Mouse (Mus musculus) bone marrow macrophage, adult 2 months (primary cell): ENCODE measurements at regions not wholly inside any gene's neighbourhood (a gene's known extent, or its start where the extent isn't known, plus 50 kb on each side); places are given as distances from the start of the nearest gene placed in this dataset.

ENCODE experiments used
- H3K27ac ChIP-seq: 2 replicates; pipeline ENCODE4 v1.5.1; 2012; ENCODE audit warnings: low read depth, low read length; ENCODE audit not compliant: insufficient read depth
- H3K4me1 ChIP-seq: 2 replicates; pipeline ENCODE4 v1.6.1; 2012; ENCODE audit warnings: low read length; ENCODE audit not compliant: control insufficient read depth, insufficient read depth
- H3K4me3 ChIP-seq: 2 replicates; pipeline ENCODE4 v1.5.1; 2012; ENCODE audit warnings: mild to moderate bottlenecking, low read length, moderate library complexity; ENCODE audit not compliant: insufficient read depth
- CTCF ChIP-seq: IDR thresholded peaks from 2 replicates; pipeline ENCODE4 v1.5.1; 2012; ENCODE audit warnings: low read depth, mild to moderate bottlenecking, low read length, moderate library complexity
- POLR2A ChIP-seq: IDR thresholded peaks from 2 replicates; pipeline ENCODE4 v1.6.1; 2012; ENCODE audit warnings: mild to moderate bottlenecking, low read depth, low read length, borderline replicate concordance

DNA sequence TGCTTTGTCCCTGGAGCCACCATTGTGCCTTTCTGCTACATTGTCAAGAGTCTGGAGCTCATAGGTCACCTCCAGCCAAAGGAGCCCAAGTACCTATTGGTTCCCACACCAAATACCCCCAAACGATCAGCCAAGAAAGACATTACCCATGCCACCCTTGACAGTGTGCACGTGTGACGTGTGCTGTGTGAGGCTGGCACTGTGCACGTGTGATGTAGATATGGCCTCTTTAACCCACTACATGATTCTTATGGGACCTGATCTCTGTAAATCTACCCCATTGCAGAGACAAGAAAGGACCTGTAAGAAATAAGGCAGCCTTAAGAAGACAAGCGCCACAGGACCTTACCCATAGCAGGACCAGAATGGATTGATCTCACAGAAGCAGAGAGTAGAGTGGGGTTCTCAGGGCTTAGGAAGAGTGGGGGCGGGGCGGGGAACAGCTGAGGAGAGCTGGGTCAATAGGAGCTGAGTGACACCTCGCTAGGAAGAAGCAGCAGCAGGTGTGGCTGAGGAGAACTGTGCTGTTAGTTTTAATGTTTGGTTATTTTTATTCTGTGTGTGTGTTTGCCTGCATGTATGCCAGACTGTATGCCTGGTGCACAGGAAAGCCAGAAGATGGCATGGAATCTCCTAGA lies 331.5 kb upstream of the 3110018I06Rik start:
- TF ChIP-seq POLR2A (no peak), CTCF (no peak)
- no peak overlapping the region for H3K4me3 ChIP-seq
- H3K27ac ChIP-seq: no peak overlapping the region
- H3K4me1 ChIP-seq: no peaks in the 10 kb centered on the region

DNA sequence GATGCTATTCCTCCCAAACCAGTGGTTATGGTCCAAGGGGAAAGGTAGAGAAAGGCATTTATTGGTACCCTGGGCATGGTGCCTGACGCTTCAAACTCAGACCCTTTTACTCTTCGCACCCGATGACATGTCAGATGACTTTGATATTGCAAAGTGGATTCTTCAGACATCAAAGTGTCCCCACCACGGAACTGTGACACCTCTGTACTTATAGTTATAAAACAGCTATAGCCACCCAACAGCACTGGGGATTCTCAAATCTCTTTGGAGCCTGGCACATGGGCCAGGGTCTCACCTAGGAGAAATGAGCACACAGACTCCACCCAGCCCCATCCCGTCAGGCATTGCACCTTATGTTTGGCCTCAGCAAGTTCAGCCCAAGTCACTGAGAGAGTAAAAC lies 329.3 kb upstream of the 3110018I06Rik start:
- no peak overlapping the region for H3K4me3 ChIP-seq
- no peaks in the 10 kb centered on the region for H3K4me1 ChIP-seq
- H3K27ac ChIP-seq: no peak overlapping the region
- TF ChIP-seq CTCF: no peak
- TF ChIP-seq POLR2A: no peak

DNA sequence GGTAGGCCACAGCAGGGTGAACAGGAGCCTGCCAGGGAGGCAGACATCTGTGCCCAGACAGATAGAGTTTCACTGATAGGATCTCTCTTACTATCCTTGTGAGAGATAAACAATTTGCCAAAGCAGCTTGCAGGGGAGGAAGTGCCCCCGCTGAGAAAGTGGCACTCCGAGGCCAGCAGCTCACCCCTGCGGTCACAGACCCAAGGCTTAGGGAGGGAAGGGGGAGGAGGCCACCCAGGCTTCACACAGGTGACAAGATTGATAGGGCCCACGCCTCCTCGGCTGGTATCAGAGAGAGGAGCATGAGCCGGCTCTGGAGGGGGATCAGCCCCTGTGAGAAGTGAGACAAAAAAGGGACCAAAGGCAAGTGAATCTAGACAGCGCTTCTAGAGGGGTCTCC lies 328.3 kb upstream of the 3110018I06Rik start:
- TF ChIP-seq CTCF (no peak), POLR2A (no peak)
- Histone ChIP-seq H3K27ac (no peak overlapping the region), H3K4me3 (no peak overlapping the region), H3K4me1 (no peaks in the 10 kb centered on the region)

DNA sequence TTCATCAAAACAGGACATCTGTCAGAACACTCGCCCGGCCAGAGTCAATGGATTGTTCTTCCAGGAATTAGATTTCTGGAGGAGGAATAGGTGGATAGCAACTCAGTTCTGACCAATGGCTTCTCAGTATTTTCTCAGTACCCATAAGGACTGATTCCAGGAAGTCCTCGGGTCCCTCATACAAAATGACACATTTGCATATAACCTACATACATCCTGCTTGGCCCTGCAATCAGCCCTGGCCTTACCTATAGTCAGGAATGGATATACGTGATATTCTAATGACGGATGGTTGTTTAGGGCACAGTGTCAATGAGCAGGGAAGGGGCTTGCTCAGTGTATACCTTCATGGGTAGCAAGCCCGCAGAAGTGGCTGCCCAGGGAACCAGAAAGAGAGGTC lies 327.8 kb upstream of the 3110018I06Rik start:
- no peaks in the 10 kb centered on the region for H3K4me1 ChIP-seq
- no peak for TF ChIP-seq CTCF
- TF ChIP-seq POLR2A: no peak
- H3K4me3 ChIP-seq: no peak overlapping the region
- no peak overlapping the region for H3K27ac ChIP-seq

DNA sequence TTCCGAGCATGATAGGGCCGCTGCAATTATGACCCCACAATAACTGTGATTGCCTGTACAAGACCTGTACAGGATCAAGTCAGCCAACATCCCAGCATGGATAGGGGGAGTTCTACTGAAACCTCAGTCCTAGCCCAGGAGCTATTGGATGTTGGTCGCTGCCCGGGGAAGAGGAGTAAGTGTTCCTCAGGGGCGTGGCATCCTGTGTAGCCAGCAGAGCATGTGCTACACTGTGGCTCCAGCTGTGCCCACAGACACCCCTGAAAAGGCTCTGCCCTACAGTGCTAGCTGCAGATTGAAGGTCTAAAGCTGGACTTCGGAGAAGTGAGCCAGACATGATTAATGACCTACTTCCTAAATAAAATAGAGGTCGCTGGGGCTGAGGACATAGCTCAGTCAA lies 317.5 kb upstream of the 3110018I06Rik start:
- no peaks in the 10 kb centered on the region for H3K4me1 ChIP-seq
- no peak overlapping the region for H3K27ac ChIP-seq
- TF ChIP-seq CTCF (no peak), POLR2A (no peak)
- H3K4me3 ChIP-seq: no peak overlapping the region

DNA sequence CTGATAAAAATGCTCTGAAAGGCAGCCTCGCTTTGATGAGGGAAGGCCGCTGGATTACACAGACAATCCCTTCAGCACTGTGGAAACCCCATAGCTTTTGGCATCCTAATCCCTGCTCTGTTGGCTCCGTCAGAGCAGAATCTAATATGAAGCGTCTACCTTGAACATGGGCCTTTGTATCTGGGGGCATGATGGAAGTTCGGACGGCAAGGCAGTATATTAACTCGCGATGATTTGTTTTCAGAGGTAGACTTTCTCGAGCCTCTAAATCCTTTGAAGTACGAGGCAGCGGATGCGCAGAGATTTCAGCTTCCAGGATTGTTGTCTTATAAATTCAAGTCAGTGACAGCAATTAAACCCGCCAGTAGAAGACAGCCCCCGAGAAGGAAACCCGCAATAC lies 316.8 kb upstream of the 3110018I06Rik start:
- Histone ChIP-seq H3K4me3 (no peak overlapping the region), H3K4me1 (no peaks in the 10 kb centered on the region), H3K27ac (no peak overlapping the region)
- TF ChIP-seq POLR2A: no peak
- TF ChIP-seq CTCF: no peak

DNA sequence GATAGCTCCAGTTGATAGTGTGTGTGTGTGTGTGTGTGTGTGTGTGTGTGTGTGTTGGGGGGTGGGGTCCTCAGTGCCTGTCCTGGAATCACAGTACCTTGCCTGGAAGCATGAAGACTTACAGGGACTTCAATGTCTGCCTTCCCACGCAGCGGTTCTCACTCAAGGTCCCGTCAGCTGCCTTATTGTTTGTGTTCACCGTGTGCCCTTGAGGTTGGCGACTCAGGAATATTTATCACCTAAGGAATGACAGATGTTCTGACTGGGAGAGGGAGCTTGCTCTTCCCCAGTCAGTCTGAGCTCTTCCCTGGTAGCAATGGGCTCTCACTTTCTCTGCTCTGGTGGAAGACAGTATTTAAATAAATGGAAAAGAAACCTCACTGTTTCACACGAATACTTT lies 309.8 kb upstream of the 3110018I06Rik start:
- H3K4me1 ChIP-seq: no peaks in the 10 kb centered on the region
- no peak overlapping the region for H3K4me3 ChIP-seq
- no peak overlapping the region for H3K27ac ChIP-seq
- TF ChIP-seq CTCF (no peak), POLR2A (no peak)

DNA sequence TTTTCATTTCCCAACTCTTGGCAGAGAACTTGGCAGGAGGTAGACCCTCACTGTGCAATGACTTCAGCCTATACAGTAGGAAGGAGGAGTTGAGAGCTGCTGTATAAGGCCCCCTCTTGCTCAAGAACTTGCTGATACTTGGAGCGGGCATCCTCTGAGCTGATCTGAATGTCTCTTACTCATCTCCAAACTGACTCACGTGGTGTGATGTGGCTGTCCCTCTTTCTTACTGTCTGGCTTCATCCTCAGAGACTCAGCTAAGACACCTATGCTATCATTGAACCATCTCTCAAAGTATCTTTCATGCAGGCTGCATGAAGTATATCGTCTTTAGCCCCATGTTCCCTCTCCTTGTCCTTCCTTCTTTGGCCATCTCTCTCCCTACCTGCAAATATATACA lies 307.9 kb upstream of the 3110018I06Rik start:
- Histone ChIP-seq H3K4me1 (no peaks in the 10 kb centered on the region), H3K4me3 (no peak overlapping the region), H3K27ac (no peak overlapping the region)
- TF ChIP-seq CTCF (no peak), POLR2A (no peak)

DNA sequence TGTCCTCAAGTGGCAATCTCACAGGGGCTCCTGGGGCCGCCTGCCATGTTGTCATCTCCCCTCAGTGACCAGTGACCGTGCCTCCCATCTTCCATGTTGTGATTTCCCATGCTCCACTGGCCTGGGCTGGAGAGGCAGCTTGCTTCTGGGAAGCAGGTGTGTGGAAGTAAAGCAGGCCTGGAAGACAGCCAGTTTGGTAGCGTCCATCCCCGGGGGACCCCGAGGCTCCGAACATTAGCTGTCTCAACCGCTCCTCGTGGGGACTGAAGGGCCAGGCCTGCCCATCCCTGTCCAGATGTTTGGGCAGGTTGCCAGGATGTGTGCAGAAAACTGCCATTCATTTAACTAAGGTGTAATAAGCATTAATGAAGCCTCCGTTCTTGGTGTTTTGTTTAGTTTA lies 307.1 kb upstream of the 3110018I06Rik start:
- no peak for TF ChIP-seq CTCF
- TF ChIP-seq POLR2A: no peak
- Histone ChIP-seq H3K4me1 (no peaks in the 10 kb centered on the region), H3K4me3 (no peak overlapping the region), H3K27ac (no peak overlapping the region)

DNA sequence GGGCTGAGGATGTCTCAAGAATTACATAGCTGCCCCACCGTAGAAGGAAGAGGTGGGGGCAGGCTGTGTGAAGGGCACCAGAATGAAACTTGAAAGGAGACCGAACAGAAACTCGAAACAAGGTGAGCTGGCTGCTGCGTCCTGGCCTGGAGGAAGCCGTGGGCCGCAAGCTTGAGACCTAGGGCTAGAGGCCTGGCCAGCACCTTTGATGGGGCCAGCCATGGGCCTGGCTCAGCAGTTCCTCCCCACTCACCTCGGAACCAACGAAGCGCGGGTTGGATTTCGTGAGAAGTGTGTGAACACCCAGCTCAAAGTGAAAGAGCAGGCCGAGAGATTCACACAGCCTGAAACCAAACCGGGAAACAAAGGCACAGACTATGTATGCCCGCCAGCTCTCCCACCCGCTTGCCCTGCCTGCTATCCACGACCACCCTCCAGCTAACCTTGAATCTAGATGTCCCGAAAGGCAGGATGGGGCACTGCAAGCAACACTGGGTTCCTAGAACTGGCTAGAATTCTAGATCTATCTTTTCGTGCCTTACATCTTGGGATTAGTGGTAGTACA lies 306.3 kb upstream of the 3110018I06Rik start:
- no peaks in the 10 kb centered on the region for H3K4me1 ChIP-seq
- no peak overlapping the region for H3K27ac ChIP-seq
- no peak overlapping the region for H3K4me3 ChIP-seq
- TF ChIP-seq CTCF: no peak
- TF ChIP-seq POLR2A: no peak
